Mouse (Mus musculus): Measurements from ENCODE around the gene Cenpv.

GRCm38 (mm10) chr11:62573959-62574702, 35.1 kb upstream of the Cenpv start, which contains the start of gene Trpv2:
- TF ChIP-seq CTCF (IDR thresholded peaks at IDR 0.05; ENCODE audit: low read depth), result no peak
- TF ChIP-seq EP300 (IDR thresholded peaks at IDR 0.05; ENCODE audit: low read depth), result no peak

All from liver, embryonic 14.5 days (tissue).